Mouse (Mus musculus) liver, embryonic 14.5 days (tissue): ENCODE results near the gene Agps. TPM values are rescaled to one million over a fixed set of nuclear protein-coding genes. Genes with fewer than 3 reads are reported as not detected.

ENCODE experiments used
- ATAC-seq: fragments of 200-750 bp; cut with Nextera tagmentation; 2 replicates; pipeline ENCODE4 v1.8.0; 2017; ENCODE audit warnings: moderate number of reproducible peaks, mild to moderate bottlenecking, moderate library complexity; ENCODE audit not compliant: insufficient read depth
- DNase-seq, 3 experiments: peaks; one replicate each; pipeline ENCODE4 v3.0.0-alpha.2; 2012 to 2013; ENCODE audit warnings: low read depth in 3 of 3, low spot score in 3 of 3
- H3K27ac ChIP-seq: fragments of 300-500 bp; sonication (generic); 2 replicates; pipeline ENCODE4 v1.5.1; 2014; ENCODE audit warnings: moderate library complexity, mild to moderate bottlenecking, control low read depth, inconsistent platforms
- H3K27me3 ChIP-seq: fragments of 300-500 bp; sonication (generic); 2 replicates; pipeline ENCODE4 v1.6.1; 2014; ENCODE audit warnings: mild to moderate bottlenecking, low read length, moderate library complexity; ENCODE audit not compliant: control insufficient read depth, insufficient read depth
- H3K36me3 ChIP-seq: fragments of 300-500 bp; sonication (generic); replicated peaks from 2 replicates; pipeline ENCODE4 v1.6.1; 2014; ENCODE audit warnings: low read depth; ENCODE audit not compliant: control insufficient read depth, insufficient read depth
- H3K4me1 ChIP-seq, 2 experiments: fragments of 200-500 bp in 1 of 2; fragments of 300-500 bp in 1 of 2; sonication (generic) in 1 of 2; replicated peaks; 2 replicates each; pipeline ENCODE4 v1.6.1; 2012 to 2014; ENCODE audit warnings: antibody characterized with exemption in 1 of 2, inconsistent platforms in 1 of 2, low read length in 1 of 2; ENCODE audit not compliant: control insufficient read depth in 2 of 2, insufficient read depth in 2 of 2
- H3K4me2 ChIP-seq: fragments of 300-500 bp; sonication (generic); 2 replicates; pipeline ENCODE4 v1.6.1; 2014; ENCODE audit warnings: low read depth, mild to moderate bottlenecking, control low read depth, moderate library complexity
- H3K4me3 ChIP-seq, 2 experiments: fragments of 200-500 bp in 1 of 2; fragments of 300-500 bp in 1 of 2; sonication (generic) in 1 of 2; 2 replicates each; pipeline ENCODE4 v1.5.1; 2012 to 2014; ENCODE audit warnings: low read depth in 2 of 2, low read length in 2 of 2, mild to moderate bottlenecking in 2 of 2, control low read depth in 1 of 2, inconsistent platforms in 1 of 2, moderate library complexity in 1 of 2; ENCODE audit not compliant: insufficient read depth in 1 of 2
- H3K9ac ChIP-seq: fragments of 300-500 bp; sonication (generic); replicated peaks from 2 replicates; pipeline ENCODE4 v1.6.1; 2014; ENCODE audit warnings: mild to moderate bottlenecking, control low read depth, moderate library complexity
- H3K9me3 ChIP-seq: fragments of 300-500 bp; sonication (generic); 2 replicates; pipeline ENCODE4 v1.6.1; 2016; ENCODE audit warnings: low read length, mixed read lengths; ENCODE audit not compliant: control insufficient read depth
- CTCF ChIP-seq: IDR thresholded peaks from 2 replicates; pipeline ENCODE4 v1.5.1; 2016; ENCODE audit warnings: antibody characterized with exemption, low read depth, control low read depth
- EP300 ChIP-seq: IDR thresholded peaks from 2 replicates; pipeline ENCODE4 v1.6.1; 2016; ENCODE audit warnings: antibody characterized with exemption, low read depth
- WGBS: fragments of 180-500 bp; shearing (Covaris S2); extraction: QIAGEN DNeasy Blood & Tissue Kit; methylation state at CpG from one replicate; pipeline ENCODE4 v1.1.7; 2014; ENCODE audit not compliant: insufficient replicate concordance; 5-methylcytosine and 5-hydroxymethylcytosine counted together
- polyA plus RNA-seq, 2 experiments: library from polyadenylated mRNA; depleted of rRNA in 1 of 2; stranded (reverse) in 1 of 2; unstranded in 1 of 2; fragments of >200 nt; fragmentation: Nextera tagmentation in 1 of 2; extraction: Ambion mirVana in 1 of 2; gene quantifications; 2 replicates each; pipeline versions ENCODE4 v1.2.1 to v1.2.3; 2012 to 2014

Gene Agps
- polyA plus RNA-seq, 2 experiments = 5.6 to 13.8 TPM

DNA sequence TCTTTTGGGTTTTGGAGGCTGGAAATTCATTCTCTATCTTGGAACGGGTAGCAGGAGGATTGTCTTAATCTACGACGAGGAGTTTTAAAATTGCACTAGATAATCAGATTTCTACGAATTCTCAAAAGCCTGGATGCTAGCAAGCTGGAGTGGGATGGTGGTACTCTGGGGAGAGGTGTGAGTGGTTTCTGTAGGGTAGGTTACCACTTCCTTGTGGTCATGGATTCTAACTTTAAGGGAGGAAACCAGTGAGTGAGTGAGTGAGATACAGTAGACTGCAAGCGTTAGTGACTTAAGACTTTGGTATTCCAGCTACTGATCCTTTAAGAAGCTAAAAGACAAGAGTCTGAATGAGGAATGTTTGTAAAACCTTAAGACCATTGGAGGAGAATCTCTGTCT lies 804 bp downstream of the Agps start:
- peak overlapping the region; percentile 65; the same call in 1 of the 2 replicates for H3K27ac ChIP-seq
- DNase-seq = no peak

DNA sequence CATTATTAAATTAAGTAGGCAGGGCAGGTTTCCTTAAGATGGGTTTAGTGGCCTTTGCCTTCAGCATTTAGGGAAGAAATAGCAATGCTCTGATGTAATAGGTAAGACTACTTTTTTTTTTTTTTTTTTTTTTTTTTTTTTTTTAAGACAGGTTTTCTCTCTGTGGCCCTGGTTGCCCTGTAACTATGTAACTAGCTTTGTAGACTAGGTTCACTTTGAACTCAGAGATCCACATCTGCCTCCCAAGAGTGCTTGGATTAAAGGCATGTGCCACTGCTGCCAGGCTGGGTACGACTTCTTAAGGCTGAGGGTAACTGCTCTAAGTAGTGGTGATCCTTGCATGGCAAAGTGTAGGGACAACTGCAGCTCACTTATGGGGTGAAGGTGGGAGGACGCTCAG lies 2.5 kb downstream of the Agps start:
- Histone ChIP-seq H3K27me3 (no peaks in the 10 kb centered on the region), H3K9me3 (no peaks in the 10 kb centered on the region), H3K27ac (no peak overlapping the region), H3K4me3 (no peak overlapping the region), H3K4me2 (no peak overlapping the region), H3K4me1 (peaks cover 6 to 19% of the 10 kb centered on the region in 2 experiments), H3K9ac (no peak overlapping the region), H3K36me3 (no peaks in the 10 kb centered on the region)
- no peak for DNase-seq
- WGBS = 79% methylated on average over 2 of the region's 2 CpGs
- no peak for ATAC-seq
- TF ChIP-seq EP300 = no peak
- TF ChIP-seq CTCF = no peak

More for the DNA sequence above, 804 bp downstream of the Agps start:
- peak overlapping the region; percentile 85 for H3K4me2 ChIP-seq
- H3K4me3 ChIP-seq = peak overlapping the region; percentile 80 to 96
- TF ChIP-seq EP300 (no peak), CTCF (no peak)
- peaks cover 6 to 16% of the 10 kb centered on the region in 2 experiments for H3K4me1 ChIP-seq
- no peaks in the 10 kb centered on the region for H3K27me3 ChIP-seq
- H3K9ac ChIP-seq = peak overlapping the region; percentile 90
- no peaks in the 10 kb centered on the region for H3K9me3 ChIP-seq
- ATAC-seq = no peak
- 1% methylated on average over 5 of the region's 5 CpGs for WGBS
- no peaks in the 10 kb centered on the region for H3K36me3 ChIP-seq

DNA sequence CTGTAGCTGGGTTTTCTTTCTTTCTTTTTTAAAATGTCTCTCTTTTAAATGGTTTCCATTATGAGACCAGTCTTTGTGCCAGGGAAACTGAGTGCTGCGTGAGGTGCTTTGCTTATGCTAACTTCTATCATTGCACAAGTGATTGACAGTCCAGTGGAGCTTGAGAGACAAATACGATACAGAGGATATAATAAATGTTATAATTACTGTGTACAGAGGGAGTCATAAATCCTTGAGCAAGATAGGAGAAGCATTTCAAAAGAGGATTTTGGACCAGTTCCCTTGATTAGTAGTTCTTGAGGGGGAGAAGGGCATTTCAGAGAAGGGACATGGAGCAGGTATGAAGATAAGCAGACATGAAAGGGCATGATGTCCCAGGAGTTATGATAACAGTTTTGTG lies 10.3 kb downstream of the Agps start:
- WGBS = 70% methylated on average over 2 of the region's 2 CpGs
- DNase-seq (no peak), ATAC-seq (no peak)
- H3K9me3 ChIP-seq = no peaks in the 10 kb centered on the region
- no peaks in the 10 kb centered on the region for H3K36me3 ChIP-seq
- no peak overlapping the region for H3K4me3 ChIP-seq
- no peak overlapping the region for H3K4me2 ChIP-seq
- H3K4me1 ChIP-seq = peaks cover 6 to 12% of the 10 kb centered on the region in 2 experiments
- no peak overlapping the region for H3K27ac ChIP-seq
- TF ChIP-seq CTCF (no peak), EP300 (no peak)
- H3K27me3 ChIP-seq = no peaks in the 10 kb centered on the region
- no peak overlapping the region for H3K9ac ChIP-seq

DNA sequence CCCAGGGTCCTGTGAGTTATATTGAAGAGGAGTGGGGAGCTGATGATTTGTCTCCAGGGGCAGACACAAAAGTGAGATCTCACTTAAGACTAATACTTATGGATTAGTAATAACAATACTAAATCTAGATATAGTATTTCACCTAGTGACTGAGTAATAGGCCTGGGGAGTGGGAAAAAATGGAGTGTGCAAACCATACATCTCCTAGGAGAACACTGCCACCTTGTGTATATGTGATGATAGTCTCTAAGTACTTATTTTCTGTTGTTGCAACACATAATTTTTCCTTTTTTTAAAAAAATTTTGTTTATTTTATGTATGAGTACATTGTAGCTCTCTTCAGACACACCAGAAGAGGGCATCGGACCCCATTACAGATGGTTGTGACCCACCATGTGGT lies 15.7 kb downstream of the Agps start:
- WGBS = 77% methylated on average over 1 of the region's 1 CpGs
- DNase-seq = no peak
- TF ChIP-seq EP300 (no peak), CTCF (peak; percentile 16; the same call in 1 of the 2 replicates)

DNA sequence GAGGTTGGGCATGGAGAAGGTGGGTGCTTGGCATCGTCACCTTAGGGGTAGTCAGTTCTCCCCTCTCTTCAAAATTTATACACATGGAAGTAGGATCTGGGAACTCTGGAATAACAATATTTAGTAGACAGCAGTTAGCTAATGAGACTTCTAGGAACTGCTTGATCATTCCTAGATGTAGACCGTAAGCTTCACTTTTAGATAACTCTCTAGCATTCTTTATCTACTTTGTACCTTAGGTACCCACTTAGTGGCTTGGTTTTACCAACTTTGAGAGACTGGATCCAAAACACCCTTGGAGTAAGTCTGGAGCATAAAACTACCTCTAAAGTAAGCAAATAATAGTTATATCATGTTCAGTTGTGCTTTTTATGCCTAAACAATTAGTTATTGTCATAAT lies 20.5 kb downstream of the Agps start:
- DNase-seq = no peak
- Histone ChIP-seq H3K36me3 (no peaks in the 10 kb centered on the region; the same call in 1 of the 2 replicates), H3K9ac (no peak overlapping the region), H3K4me3 (no peak overlapping the region), H3K9me3 (no peaks in the 10 kb centered on the region), H3K4me2 (no peak overlapping the region), H3K27me3 (no peaks in the 10 kb centered on the region), H3K4me1 (peaks cover 7 to 8% of the 10 kb centered on the region in 2 experiments), H3K27ac (no peak overlapping the region)
- ATAC-seq = peak; percentile 50; the same call in 1 of the 2 replicates
- 53% methylated on average over 2 of the region's 2 CpGs for WGBS
- TF ChIP-seq CTCF (no peak), EP300 (no peak)

More for the DNA sequence above, 15.7 kb downstream of the Agps start:
- H3K4me2 ChIP-seq = no peak overlapping the region
- H3K9me3 ChIP-seq = no peaks in the 10 kb centered on the region
- H3K9ac ChIP-seq = no peak overlapping the region
- H3K27ac ChIP-seq = no peak overlapping the region
- peaks cover 8 to 11% of the 10 kb centered on the region in 2 experiments for H3K4me1 ChIP-seq
- H3K36me3 ChIP-seq = no peaks in the 10 kb centered on the region; the same call in 1 of the 2 replicates
- H3K27me3 ChIP-seq = no peaks in the 10 kb centered on the region
- no peak overlapping the region for H3K4me3 ChIP-seq
- no peak for ATAC-seq
